In the genomic region with DNA sequence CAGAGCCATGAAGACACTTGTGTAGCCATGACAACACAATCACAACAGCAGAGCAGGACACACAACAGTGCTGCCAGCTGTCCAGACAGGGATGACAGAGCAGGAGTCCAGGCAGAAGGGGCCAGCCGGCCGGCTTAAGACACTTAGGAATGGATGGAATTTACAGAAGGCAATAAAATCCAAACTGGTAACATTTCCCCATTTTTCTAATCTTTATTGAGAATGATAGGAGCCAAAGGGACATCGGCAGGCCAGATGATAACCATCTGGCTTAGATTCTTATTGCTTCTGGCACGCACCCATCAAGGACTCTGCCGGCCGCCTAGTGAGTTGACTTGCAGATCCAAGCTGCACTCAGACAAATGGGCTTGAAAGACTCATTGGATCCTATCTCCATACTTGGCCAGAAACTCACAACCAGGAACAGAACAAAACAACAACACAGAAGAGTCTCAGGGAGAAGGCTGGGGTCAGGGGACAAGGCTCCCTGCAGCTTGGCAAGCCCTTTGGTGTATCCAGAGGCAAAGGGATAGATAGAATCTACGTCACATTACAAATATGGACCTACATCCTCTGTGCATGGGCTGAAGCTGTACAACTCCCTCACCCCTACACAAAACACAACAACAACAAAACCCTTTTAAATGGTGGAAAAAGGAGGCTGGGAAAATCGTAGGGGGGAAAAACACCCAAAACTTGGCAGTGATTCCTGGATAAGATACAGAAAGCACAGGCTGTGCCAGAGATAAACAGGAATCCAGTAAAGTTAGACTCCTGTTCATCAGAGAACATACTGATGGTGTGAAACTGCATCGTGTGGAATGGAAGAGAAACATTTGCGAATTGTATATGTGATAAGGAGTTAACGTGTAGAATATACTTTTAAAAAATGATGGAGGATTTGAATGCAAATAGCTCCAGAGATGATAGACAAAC, we compare ENCODE assay signal across 8 mouse cellular contexts. TPM values are rescaled to one million over a fixed set of nuclear protein-coding genes. Genes with fewer than 3 reads are reported as not detected.
DNase-seq lines count a peak whose midpoint lies in the region; ATAC-seq lines count a peak whose summit lies in the region.

No protein-coding gene starts in this region.

- no peak overlapping the region for H3K9ac ChIP-seq in kidney, embryonic 15.5 days

- no peak for ATAC-seq in kidney, embryonic 15.5 days (replicated peaks; ENCODE audit: low FRiP score)

- peak overlapping the region; percentile 80 for H3K27ac ChIP-seq in kidney, embryonic 15.5 days
- no peak overlapping the region for H3K27ac ChIP-seq in embryonic facial prominence, embryonic 10.5 days (replicated peaks)

- no peaks in the 10 kb centered on the region for H3K9me3 ChIP-seq in kidney, embryonic 15.5 days (replicated peaks)
- no peaks in the 10 kb centered on the region for H3K9me3 ChIP-seq in embryonic facial prominence, embryonic 10.5 days

- peak; percentile 63 for DNase-seq in adrenal gland, adult 2 months
- DNase-seq in adrenal gland, postnatal 4 days (ENCODE audit: low spot score in 2 of 2) = no peak
- peak; percentile 38 for DNase-seq in ovary, postnatal 14 days (ENCODE audit: low spot score)
- no peak for DNase-seq in ovary, postnatal 36 days (ENCODE audit: low spot score)
- DNase-seq in lung, postnatal 14 days = peak; percentile 55
- no peak for DNase-seq in embryonic facial prominence, embryonic 10.5 days (ENCODE audit: low spot score)
- DNase-seq in natural killer cell, adult 2 months (ENCODE audit: low spot score in 2 of 2) = no peak

- H3K4me2 ChIP-seq in kidney, embryonic 15.5 days = 0 out of 2 replicates have a peak overlapping the region, but pooled peaks have one; percentile 15

- H3K4me1 ChIP-seq in kidney, embryonic 15.5 days = peaks cover 41% of the 10 kb centered on the region
- H3K4me1 ChIP-seq in embryonic facial prominence, embryonic 10.5 days = peaks cover 13% of the 10 kb centered on the region

- no peaks in the 10 kb centered on the region for H3K27me3 ChIP-seq in kidney, embryonic 15.5 days
- no peaks in the 10 kb centered on the region for H3K27me3 ChIP-seq in embryonic facial prominence, embryonic 10.5 days (replicated peaks; ENCODE audit: low read depth, poor library complexity, severe bottlenecking)

- 55% methylated on average over 11 of the region's 11 CpGs for WGBS in kidney, embryonic 15.5 days
- 86% methylated on average over 11 of the region's 11 CpGs for WGBS in embryonic facial prominence, embryonic 10.5 days

- no peak overlapping the region for H3K4me3 ChIP-seq in kidney, embryonic 15.5 days (replicated peaks)
- H3K4me3 ChIP-seq in embryonic facial prominence, embryonic 10.5 days = no peak overlapping the region

- H3K36me3 ChIP-seq in kidney, embryonic 15.5 days = no peaks in the 10 kb centered on the region
- H3K36me3 ChIP-seq in embryonic facial prominence, embryonic 10.5 days (replicated peaks) = no peaks in the 10 kb centered on the region

RNA-seq across cellular contexts. Expression of a gene that starts 35.7 kb away (rescaled TPM):
- 10 to 100 TPM; 14.9 to 16.4 TPM for total RNA-seq in adrenal gland, adult 2 months (2021)
- polyA plus RNA-seq in adrenal gland, adult 2 months (2012; rRNA removed) = 22.8 and 32.0 TPM in 2 replicates
- 10 to 100 TPM; 15.4 to 19.4 TPM for total RNA-seq in adrenal gland, postnatal 4 days (2021)
- 5.6 and 7.1 TPM in 2 replicates for polyA plus RNA-seq in kidney, embryonic 15.5 days (2015; fragmentation: Nextera tagmentation; extraction: Ambion mirVana)
- polyA plus RNA-seq in embryonic facial prominence, embryonic 10.5 days (2016; fragmentation: Nextera tagmentation; extraction: Ambion mirVana) = 2.5 and 2.8 TPM in 2 replicates

Comparison
In these comparisons a context has a peak if more than half of its experiments do, and no peak if none do; other contexts are left out.
1. DNase-seq: peak in adrenal gland, adult 2 months (single experiment), ovary, postnatal 14 days (single experiment) and lung, postnatal 14 days (single experiment); none in adrenal gland, postnatal 4 days (0 of 2), ovary, postnatal 36 days (single experiment), embryonic facial prominence, embryonic 10.5 days (single experiment) and natural killer cell, adult 2 months (0 of 2).